Mouse (Mus musculus): ENCODE measurements around the gene Dhx35. TPM values are rescaled to one million over a fixed set of nuclear protein-coding genes. Genes with fewer than 3 reads are reported as not detected.

Gene Dhx35
- polyA plus RNA-seq, 1 experiment from 2014 or later = 5.6 TPM

GRCm38 (mm10) chr2:158815686-158816085, 21.1 kb downstream of the Dhx35 start:
- H3K27me3 ChIP-seq (ENCODE audit: control insufficient read depth, insufficient read depth, low read length) = no peaks in the 10 kb centered on the region
- ATAC-seq (ENCODE audit: low FRiP score, low TSS enrichment) = no peak
- H3K36me3 ChIP-seq (ENCODE audit: control insufficient read depth, insufficient read depth, low read length) = peaks cover 12% of the 10 kb centered on the region
- no peak for DNase-seq (ENCODE audit: low spot score)
- no peaks in the 10 kb centered on the region for H3K4me1 ChIP-seq (replicated peaks; ENCODE audit: control insufficient read depth, insufficient read depth)
- no peak overlapping the region for H3K27ac ChIP-seq (replicated peaks)
- no peak overlapping the region for H3K9ac ChIP-seq (ENCODE audit: low read length)
- TF ChIP-seq CTCF (IDR thresholded peaks at IDR 0.05; ENCODE audit: low read depth) (no peak), EP300 (optimal IDR thresholded peaks at IDR 0.05) (no peak)
- H3K4me2 ChIP-seq (replicated peaks; ENCODE audit: low read depth) = no peak overlapping the region
- H3K4me3 ChIP-seq (ENCODE audit: low read depth, low read length) = no peak overlapping the region
- no peaks in the 10 kb centered on the region for H3K9me3 ChIP-seq (ENCODE audit: control insufficient read depth, low read length)

GRCm38 (mm10) chr2:158816239-158816638, 21.6 kb downstream of the Dhx35 start:
- DNase-seq (ENCODE audit: low spot score) = no peak
- no peak for ATAC-seq (ENCODE audit: low FRiP score, low TSS enrichment)
- Histone ChIP-seq H3K4me3 (ENCODE audit: low read depth, low read length) (no peak overlapping the region), H3K27ac (replicated peaks) (no peak overlapping the region), H3K4me2 (replicated peaks; ENCODE audit: low read depth) (no peak overlapping the region), H3K9me3 (ENCODE audit: control insufficient read depth, low read length) (no peaks in the 10 kb centered on the region), H3K4me1 (replicated peaks; ENCODE audit: control insufficient read depth, insufficient read depth) (no peaks in the 10 kb centered on the region), H3K27me3 (ENCODE audit: control insufficient read depth, insufficient read depth, low read length) (no peaks in the 10 kb centered on the region), H3K36me3 (ENCODE audit: control insufficient read depth, insufficient read depth, low read length) (peaks cover 12% of the 10 kb centered on the region), H3K9ac (ENCODE audit: low read length) (no peak overlapping the region)
- TF ChIP-seq CTCF (IDR thresholded peaks at IDR 0.05; ENCODE audit: low read depth) = no peak
- TF ChIP-seq EP300 (optimal IDR thresholded peaks at IDR 0.05) = no peak
- WGBS = 81% methylated on average over 4 of the region's 4 CpGs

- no peak for DNase-seq (ENCODE audit: low spot score)
- H3K9me3 ChIP-seq (ENCODE audit: control insufficient read depth, low read length) = no peaks in the 10 kb centered on the region
- no peaks in the 10 kb centered on the region for H3K4me1 ChIP-seq (replicated peaks; ENCODE audit: control insufficient read depth, insufficient read depth)
- H3K27ac ChIP-seq (replicated peaks) = no peak overlapping the region
- H3K36me3 ChIP-seq (ENCODE audit: control insufficient read depth, insufficient read depth, low read length) = peaks cover 12% of the 10 kb centered on the region
- H3K9ac ChIP-seq (ENCODE audit: low read length) = no peak overlapping the region
- 90% methylated on average over 8 of the region's 8 CpGs for WGBS
- no peak overlapping the region for H3K4me3 ChIP-seq (ENCODE audit: low read depth, low read length)
- TF ChIP-seq EP300 (optimal IDR thresholded peaks at IDR 0.05) (no peak), CTCF (IDR thresholded peaks at IDR 0.05; ENCODE audit: low read depth) (no peak)
- no peak for ATAC-seq (ENCODE audit: low FRiP score, low TSS enrichment)
- H3K4me2 ChIP-seq (replicated peaks; ENCODE audit: low read depth) = no peak overlapping the region
- H3K27me3 ChIP-seq (ENCODE audit: control insufficient read depth, insufficient read depth, low read length) = no peaks in the 10 kb centered on the region
Measured at GRCm38 (mm10) chr2:158817708-158818107, 23.1 kb downstream of the Dhx35 start.

- H3K27ac ChIP-seq (replicated peaks) = no peak overlapping the region
Measured at GRCm38 (mm10) chr2:158828124-158828523, 33.5 kb downstream of the Dhx35 start.

GRCm38 (mm10) chr2:158829746-158830145, 35.1 kb downstream of the Dhx35 start:
- H3K9ac ChIP-seq (ENCODE audit: low read length) = no peak overlapping the region
- ATAC-seq (ENCODE audit: low FRiP score, low TSS enrichment) = no peak
- H3K4me1 ChIP-seq (replicated peaks; ENCODE audit: control insufficient read depth, insufficient read depth) = no peaks in the 10 kb centered on the region
- 73% methylated on average over 6 of the region's 6 CpGs for WGBS
- H3K9me3 ChIP-seq (ENCODE audit: control insufficient read depth, low read length) = no peaks in the 10 kb centered on the region
- H3K27me3 ChIP-seq (ENCODE audit: control insufficient read depth, insufficient read depth, low read length) = no peaks in the 10 kb centered on the region
- H3K4me2 ChIP-seq (replicated peaks; ENCODE audit: low read depth) = no peak overlapping the region
- no peak for DNase-seq (ENCODE audit: low spot score)
- peaks cover 10% of the 10 kb centered on the region for H3K36me3 ChIP-seq (ENCODE audit: control insufficient read depth, insufficient read depth, low read length)
- no peak for TF ChIP-seq EP300 (optimal IDR thresholded peaks at IDR 0.05)
- TF ChIP-seq CTCF (IDR thresholded peaks at IDR 0.05; ENCODE audit: low read depth) = no peak
- H3K4me3 ChIP-seq (ENCODE audit: low read depth, low read length) = no peak overlapping the region
- H3K27ac ChIP-seq (replicated peaks) = no peak overlapping the region

More at GRCm38 (mm10) chr2:158828124-158828523, 33.5 kb downstream of the Dhx35 start:
- H3K4me3 ChIP-seq (ENCODE audit: low read depth, low read length) = no peak overlapping the region
- no peaks in the 10 kb centered on the region for H3K9me3 ChIP-seq (ENCODE audit: control insufficient read depth, low read length)
- DNase-seq (ENCODE audit: low spot score) (no peak), ATAC-seq (ENCODE audit: low FRiP score, low TSS enrichment) (no peak)
- no peak overlapping the region for H3K9ac ChIP-seq (ENCODE audit: low read length)
- no peak for TF ChIP-seq EP300 (optimal IDR thresholded peaks at IDR 0.05)
- TF ChIP-seq CTCF (IDR thresholded peaks at IDR 0.05; ENCODE audit: low read depth) = peak; percentile 37; the same call in 1 of the 2 replicates
- no peaks in the 10 kb centered on the region for H3K4me1 ChIP-seq (replicated peaks; ENCODE audit: control insufficient read depth, insufficient read depth)
- peaks cover 10% of the 10 kb centered on the region for H3K36me3 ChIP-seq (ENCODE audit: control insufficient read depth, insufficient read depth, low read length)
- no peak overlapping the region for H3K4me2 ChIP-seq (replicated peaks; ENCODE audit: low read depth)
- no peaks in the 10 kb centered on the region for H3K27me3 ChIP-seq (ENCODE audit: control insufficient read depth, insufficient read depth, low read length)
- 88% methylated on average over 2 of the region's 2 CpGs for WGBS

GRCm38 (mm10) chr2:158833221-158833620, 38.6 kb downstream of the Dhx35 start:
- ATAC-seq (ENCODE audit: low FRiP score, low TSS enrichment) (no peak), DNase-seq (ENCODE audit: low spot score) (no peak)
- Histone ChIP-seq H3K27ac (replicated peaks) (0 out of 2 replicates have a peak overlapping the region, but pooled peaks have one; percentile 2), H3K27me3 (ENCODE audit: control insufficient read depth, insufficient read depth, low read length) (no peaks in the 10 kb centered on the region), H3K4me1 (replicated peaks; ENCODE audit: control insufficient read depth, insufficient read depth) (no peaks in the 10 kb centered on the region), H3K36me3 (ENCODE audit: control insufficient read depth, insufficient read depth, low read length) (peaks cover 17% of the 10 kb centered on the region), H3K4me3 (ENCODE audit: low read depth, low read length) (no peak overlapping the region), H3K9ac (ENCODE audit: low read length) (no peak overlapping the region), H3K4me2 (replicated peaks; ENCODE audit: low read depth) (no peak overlapping the region), H3K9me3 (ENCODE audit: control insufficient read depth, low read length) (no peaks in the 10 kb centered on the region)
- TF ChIP-seq CTCF (IDR thresholded peaks at IDR 0.05; ENCODE audit: low read depth) (no peak), EP300 (optimal IDR thresholded peaks at IDR 0.05) (no peak)
- 70% methylated on average over 5 of the region's 5 CpGs for WGBS

Data from stomach, postnatal 0 days (tissue).